Mouse (Mus musculus) liver, postnatal 0 days (tissue): ENCODE data around the gene Def8. TPM values are rescaled to one million over a fixed set of nuclear protein-coding genes. Genes with fewer than 3 reads are reported as not detected.
A peak's percentile ranks its signal among the peaks of the same experiment; 100 is the strongest.

Source experiments
- ATAC-seq: fragments of 200-750 bp; cut with Nextera tagmentation; 2 replicates; pipeline ENCODE4 v1.8.0; 2017; ENCODE audit warnings: mild to moderate bottlenecking, moderate library complexity
- DNase-seq: peaks from one replicate; pipeline ENCODE4 v3.0.0-alpha.2; 2016
- H3K27ac ChIP-seq: fragments of 300-500 bp; sonication (generic); 2 replicates; pipeline ENCODE4 v1.5.1; 2014; ENCODE audit warnings: antibody characterized with exemption, moderate library complexity, mild to moderate bottlenecking, low read depth
- H3K27me3 ChIP-seq: fragments of 300-500 bp; sonication (generic); 2 replicates; pipeline ENCODE4 v1.6.1; 2014; ENCODE audit warnings: low read length, control low read depth, mixed read lengths; ENCODE audit not compliant: insufficient read depth
- H3K36me3 ChIP-seq: fragments of 300-500 bp; sonication (generic); replicated peaks from 2 replicates; pipeline ENCODE4 v1.6.1; 2014; ENCODE audit warnings: mild to moderate bottlenecking, control low read depth, low read length, moderate library complexity, mixed read lengths; ENCODE audit not compliant: insufficient read depth
- H3K4me1 ChIP-seq: fragments of 300-500 bp; sonication (generic); 2 replicates; pipeline ENCODE4 v1.6.1; 2014; ENCODE audit warnings: antibody characterized with exemption, mild to moderate bottlenecking, control low read depth; ENCODE audit not compliant: insufficient read depth
- H3K4me2 ChIP-seq: fragments of 300-500 bp; sonication (generic); 2 replicates; pipeline ENCODE4 v1.6.1; 2014; ENCODE audit warnings: low read depth, mild to moderate bottlenecking, low read length, moderate library complexity, mixed read lengths
- H3K4me3 ChIP-seq: fragments of 300-500 bp; sonication (generic); 2 replicates; pipeline ENCODE4 v1.5.1; 2014; ENCODE audit warnings: low read depth, low read length
- H3K9ac ChIP-seq: fragments of 300-500 bp; sonication (generic); replicated peaks from 2 replicates; pipeline ENCODE4 v1.6.1; 2014; ENCODE audit warnings: mild to moderate bottlenecking, moderate library complexity
- H3K9me3 ChIP-seq: fragments of 300-500 bp; sonication (generic); 2 replicates; pipeline ENCODE4 v1.6.1; 2016; ENCODE audit warnings: mild to moderate bottlenecking, control low read depth, low read length, mixed read lengths
- CTCF ChIP-seq: sonication (generic); IDR thresholded peaks from 2 replicates; pipeline ENCODE4 v1.5.1; 2016; ENCODE audit warnings: antibody characterized with exemption, low read depth
- EP300 ChIP-seq: IDR thresholded peaks from 2 replicates; pipeline ENCODE4 v1.6.1; 2016; ENCODE audit warnings: antibody characterized with exemption, low read depth, mild to moderate bottlenecking
- WGBS: fragments of 180-500 bp; shearing (Covaris S2); extraction: QIAGEN DNeasy Blood & Tissue Kit; methylation state at CpG from one replicate; pipeline ENCODE4 v1.1.7; 2014; ENCODE audit not compliant: insufficient replicate concordance; 5-methylcytosine and 5-hydroxymethylcytosine counted together
- polyA plus RNA-seq: library from polyadenylated mRNA; unstranded; fragments of >200 nt; fragmentation: Nextera tagmentation; extraction: Ambion mirVana; gene quantifications from 2 replicates; pipeline ENCODE4 v1.2.1, GENCODE M21; 2015

The Def8 gene
- polyA plus RNA-seq, result 10.1 and 11.6 TPM in 2 replicates

DNA sequence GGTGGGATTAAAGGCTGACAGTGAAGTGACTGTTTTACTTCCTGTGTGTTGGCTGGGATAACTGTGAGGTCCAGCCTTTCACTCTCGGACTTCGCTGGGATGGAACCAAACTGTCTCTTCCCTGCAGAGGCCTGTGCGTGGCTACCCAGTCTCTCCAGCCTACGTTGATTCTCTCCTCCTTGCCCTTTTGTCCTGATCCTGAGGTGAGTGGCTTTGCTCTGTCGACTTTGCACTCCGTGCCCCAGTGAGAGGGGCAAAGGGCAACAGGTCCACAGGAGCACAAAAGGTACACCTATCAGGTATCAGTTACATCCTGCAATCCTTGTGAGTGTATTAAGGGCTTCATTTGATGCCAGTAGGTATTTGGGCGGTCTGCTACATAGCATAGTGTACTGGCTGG lies at the start of gene Def8:
TSS of gene Def8 (plus strand) at position 87 of the 400 bp plus-strand sequence.
- H3K9me3 ChIP-seq, result peaks cover 23% of the 10 kb centered on the region
- no peaks in the 10 kb centered on the region for H3K27me3 ChIP-seq
- H3K9ac ChIP-seq, result no peak within 1 kb of the TSS
- H3K27ac ChIP-seq, result no peak within 1 kb of the TSS
- no peaks in the 10 kb centered on the region for H3K36me3 ChIP-seq
- H3K4me2 ChIP-seq, result peak within 1 kb of the TSS; percentile 65
- TF ChIP-seq CTCF (no peak), EP300 (no peak)
- no peaks in the 10 kb centered on the region for H3K4me1 ChIP-seq
- DNase-seq (no peak), ATAC-seq (no peak)
- 0 out of 2 replicates have a peak within 1 kb of the TSS, but pooled peaks have one; percentile 15 for H3K4me3 ChIP-seq
- 59% methylated on average over 7 of the region's 7 CpGs for WGBS

DNA sequence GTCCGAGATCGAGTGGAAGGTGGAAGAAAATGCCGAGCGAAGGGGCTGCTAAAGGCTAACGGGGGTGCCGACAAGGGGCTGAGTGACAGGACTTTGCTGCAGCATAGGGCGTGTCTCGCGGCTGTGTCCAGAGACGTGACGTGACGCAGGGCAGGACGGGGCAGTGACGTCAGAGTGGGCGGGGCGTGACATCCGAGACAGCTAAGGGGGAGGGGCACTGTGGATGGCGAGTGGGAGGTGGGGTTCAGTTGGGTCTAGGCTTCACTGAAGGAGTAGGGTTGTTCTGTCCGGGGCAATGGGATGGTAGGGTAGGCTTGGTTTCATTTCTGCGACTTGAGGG lies 49.1 kb upstream of the Def8 start:
- Histone ChIP-seq H3K9me3 (no peaks in the 10 kb centered on the region), H3K9ac (peak overlapping the region; percentile 87), H3K27me3 (no peaks in the 10 kb centered on the region), H3K4me2 (peak overlapping the region; percentile 84), H3K27ac (peak overlapping the region; percentile 98), H3K4me1 (peaks cover 14% of the 10 kb centered on the region; the same call in 1 of the 2 replicates), H3K4me3 (peak overlapping the region; percentile 81), H3K36me3 (no peaks in the 10 kb centered on the region; the same call in 1 of the 2 replicates)
- WGBS, result under 1% methylated on average over 20 of the region's 20 CpGs
- peak; percentile 95 for DNase-seq
- peak; percentile 73 for ATAC-seq
- TF ChIP-seq EP300, result no peak
- no peak for TF ChIP-seq CTCF

DNA sequence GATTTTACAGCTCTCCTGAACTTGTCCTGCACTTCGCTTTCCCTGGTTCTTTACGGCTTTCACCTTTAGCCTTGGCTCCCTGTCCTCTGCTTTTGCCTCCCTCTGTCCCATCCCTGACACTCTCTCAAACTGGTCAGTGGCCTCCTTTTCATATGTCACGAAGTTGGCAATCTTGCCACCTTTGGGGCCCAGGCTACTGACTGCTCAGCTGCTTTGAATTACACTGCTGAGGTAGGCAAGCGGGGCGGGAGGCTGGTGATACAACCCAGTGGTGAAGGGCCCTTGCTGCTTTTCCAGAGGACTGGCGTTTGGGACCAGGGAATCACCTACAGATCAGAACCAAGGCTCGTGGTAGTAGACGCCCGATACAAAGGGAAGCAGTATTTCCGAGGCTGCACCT lies 47.6 kb upstream of the Def8 start:
- 85% methylated on average over 10 of the region's 10 CpGs for WGBS
- no peak for TF ChIP-seq CTCF
- no peak for TF ChIP-seq EP300
- ATAC-seq, result no peak

DNA sequence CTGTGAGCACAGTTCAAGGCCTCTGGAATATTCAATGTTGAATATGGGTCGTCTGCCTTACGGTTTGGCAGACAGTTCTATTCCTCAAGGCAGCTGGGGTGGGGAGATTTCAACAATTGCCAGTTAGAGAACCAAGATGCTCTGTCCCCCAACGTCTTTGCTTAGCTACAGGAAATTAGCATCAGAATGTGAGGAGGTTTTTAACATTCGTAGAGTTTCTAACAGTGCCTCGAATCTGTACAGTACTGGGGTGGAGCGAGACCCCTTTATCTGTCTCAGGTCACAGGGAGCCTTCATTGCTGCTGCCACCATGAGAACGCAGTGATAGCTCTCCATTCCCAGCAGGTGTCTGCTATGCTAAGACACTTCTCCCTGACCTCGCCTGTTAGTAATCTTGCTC lies 47.2 kb upstream of the Def8 start:
- Histone ChIP-seq H3K9ac (no peak overlapping the region), H3K36me3 (peaks cover 6% of the 10 kb centered on the region; the same call in 1 of the 2 replicates), H3K4me3 (no peak overlapping the region), H3K27me3 (no peaks in the 10 kb centered on the region), H3K4me1 (peaks cover 14% of the 10 kb centered on the region; the same call in 1 of the 2 replicates), H3K27ac (no peak overlapping the region), H3K9me3 (no peaks in the 10 kb centered on the region), H3K4me2 (no peak overlapping the region)
- no peak for DNase-seq
- no peak for ATAC-seq
- TF ChIP-seq CTCF, result no peak
- 77% methylated on average over 8 of the region's 8 CpGs for WGBS

More for the DNA sequence above, 47.6 kb upstream of the Def8 start:
- Histone ChIP-seq H3K9ac (no peak overlapping the region), H3K9me3 (no peaks in the 10 kb centered on the region), H3K4me3 (no peak overlapping the region), H3K4me1 (peaks cover 14% of the 10 kb centered on the region; the same call in 1 of the 2 replicates), H3K27ac (no peak overlapping the region), H3K36me3 (peaks cover 2% of the 10 kb centered on the region; the same call in 1 of the 2 replicates), H3K27me3 (no peaks in the 10 kb centered on the region), H3K4me2 (no peak overlapping the region)
- DNase-seq, result no peak

DNA sequence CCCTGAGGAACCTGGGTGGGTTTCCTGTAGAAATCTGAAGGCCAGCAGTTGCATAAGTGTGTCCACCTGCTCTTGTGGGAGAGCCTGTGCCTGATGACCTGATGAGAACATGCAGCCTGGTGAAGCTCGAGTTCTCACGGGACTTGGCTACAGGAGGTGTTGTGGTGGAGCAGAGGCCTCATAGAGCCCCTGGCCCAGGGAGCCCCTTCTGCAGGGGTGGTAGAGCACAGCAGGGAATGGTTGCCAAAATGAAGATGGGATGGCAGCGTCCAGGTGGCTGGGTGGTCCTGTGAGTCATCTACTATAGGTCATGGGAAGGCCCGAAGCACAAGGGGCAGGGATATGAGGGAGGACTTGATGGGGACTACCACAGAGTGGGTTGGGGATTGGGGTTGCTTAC lies 41.6 kb upstream of the Def8 start:
- Histone ChIP-seq H3K9ac (no peak overlapping the region), H3K27me3 (no peaks in the 10 kb centered on the region), H3K9me3 (no peaks in the 10 kb centered on the region), H3K27ac (no peak overlapping the region), H3K4me3 (no peak overlapping the region), H3K4me1 (no peaks in the 10 kb centered on the region), H3K4me2 (no peak overlapping the region), H3K36me3 (peaks cover 48% of the 10 kb centered on the region)
- ATAC-seq (no peak), DNase-seq (no peak)
- TF ChIP-seq CTCF (no peak), EP300 (no peak)
- 93% methylated on average over 4 of the region's 4 CpGs for WGBS

DNA sequence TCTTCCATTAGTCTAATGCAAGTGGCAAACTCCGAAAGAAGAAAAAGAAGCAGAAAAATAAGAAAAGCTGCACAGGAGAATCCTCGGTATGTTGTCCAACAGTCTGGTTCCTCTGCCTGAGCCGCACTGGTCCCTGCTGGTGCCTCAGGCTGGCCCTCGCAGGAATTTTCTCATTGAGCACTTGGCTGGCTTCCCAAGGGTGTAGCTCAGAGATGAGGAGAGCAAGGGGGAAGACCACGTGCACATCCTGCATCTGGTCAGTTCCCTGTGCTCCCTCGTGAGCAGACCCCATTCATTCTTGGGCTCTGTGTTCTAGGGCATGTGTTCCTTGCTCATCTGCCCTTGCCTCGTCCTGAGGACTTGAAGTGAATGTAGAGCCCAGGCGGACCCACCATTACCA lies 40.8 kb upstream of the Def8 start:
- Histone ChIP-seq H3K4me3 (no peak overlapping the region), H3K36me3 (peaks cover 54% of the 10 kb centered on the region), H3K27ac (no peak overlapping the region), H3K4me2 (no peak overlapping the region), H3K9ac (no peak overlapping the region), H3K27me3 (no peaks in the 10 kb centered on the region), H3K4me1 (no peaks in the 10 kb centered on the region), H3K9me3 (no peaks in the 10 kb centered on the region)
- ATAC-seq (no peak), DNase-seq (no peak)
- TF ChIP-seq CTCF, result no peak
- TF ChIP-seq EP300, result no peak
- WGBS, result 77% methylated on average over 8 of the region's 8 CpGs
